Mouse (Mus musculus) intestine, postnatal 0 days (tissue): ENCODE measurements around the gene Syne3. TPM values are rescaled to one million over a fixed set of nuclear protein-coding genes. Genes with fewer than 3 reads are reported as not detected.

ENCODE experiments used
- ATAC-seq: fragments of 200-750 bp; cut with Nextera tagmentation; 2 replicates; pipeline ENCODE4 v1.8.0; 2017; ENCODE audit warnings: mild to moderate bottlenecking, moderate TSS enrichment, moderate library complexity
- H3K27ac ChIP-seq: fragments of 300-500 bp; sonication (generic); 2 replicates; pipeline ENCODE4 v1.5.1; 2014; ENCODE audit warnings: mild to moderate bottlenecking, low read depth, low read length, moderate library complexity
- H3K27me3 ChIP-seq: fragments of 300-500 bp; sonication (generic); replicated peaks from 2 replicates; pipeline ENCODE4 v1.6.1; 2014; ENCODE audit warnings: low read length, mixed read lengths; ENCODE audit not compliant: control insufficient read depth, insufficient read depth
- H3K36me3 ChIP-seq: fragments of 300-500 bp; sonication (generic); 2 replicates; pipeline ENCODE4 v1.6.1; 2014; ENCODE audit warnings: mild to moderate bottlenecking, moderate library complexity; ENCODE audit not compliant: control insufficient read depth, insufficient read depth
- H3K4me1 ChIP-seq: fragments of 300-500 bp; sonication (generic); replicated peaks from 2 replicates; pipeline ENCODE4 v1.6.1; 2014; ENCODE audit warnings: antibody characterized with exemption, low read length, mixed read lengths; ENCODE audit not compliant: control insufficient read depth, insufficient read depth
- H3K4me2 ChIP-seq: fragments of 300-500 bp; sonication (generic); replicated peaks from 2 replicates; pipeline ENCODE4 v1.6.1; 2014; ENCODE audit warnings: low read depth, mild to moderate bottlenecking, moderate library complexity
- H3K4me3 ChIP-seq: fragments of 300-500 bp; sonication (generic); 2 replicates; pipeline ENCODE4 v1.5.1; 2014; ENCODE audit warnings: low read depth, low read length
- H3K9ac ChIP-seq: fragments of 300-500 bp; sonication (generic); 2 replicates; pipeline ENCODE4 v1.6.1; 2014; ENCODE audit warnings: mild to moderate bottlenecking, low read depth, low read length
- H3K9me3 ChIP-seq: fragments of 300-500 bp; sonication (generic); 2 replicates; pipeline ENCODE4 v1.6.1; 2016; ENCODE audit warnings: mixed run types; ENCODE audit not compliant: control insufficient read depth
- CTCF ChIP-seq: sonication (generic); IDR thresholded peaks from 2 replicates; pipeline ENCODE4 v1.5.1; 2016; ENCODE audit warnings: low read depth, mild to moderate bottlenecking, control low read depth, antibody characterized with exemption, moderate library complexity
- WGBS: fragments of 180-500 bp; shearing (Covaris S2); extraction: QIAGEN DNeasy Blood & Tissue Kit; methylation state at CpG from one replicate; pipeline ENCODE4 v1.1.7; 2014; 5-methylcytosine and 5-hydroxymethylcytosine counted together
- polyA plus RNA-seq: library from polyadenylated mRNA; unstranded; fragments of >200 nt; fragmentation: Nextera tagmentation; extraction: Ambion mirVana; gene quantifications from 2 replicates; pipeline ENCODE4 v1.2.1, GENCODE M21; 2015

Gene Syne3
- polyA plus RNA-seq, 1 experiment from 2014 or later: 1.8 TPM

GRCm38 (mm10) chr12:104969177-104969576 is 40.4 kb downstream of the Syne3 start:
- Histone ChIP-seq H3K36me3 (peaks cover 5% of the 10 kb centered on the region; the same call in 1 of the 2 replicates), H3K27me3 (no peaks in the 10 kb centered on the region), H3K4me1 (no peaks in the 10 kb centered on the region), H3K4me2 (no peak overlapping the region), H3K9me3 (no peaks in the 10 kb centered on the region), H3K27ac (no peak overlapping the region), H3K4me3 (no peak overlapping the region), H3K9ac (no peak overlapping the region)
- ATAC-seq: no peak
- no peak for TF ChIP-seq CTCF
- WGBS: 52% methylated on average over 9 of the region's 9 CpGs

- peaks cover 9% of the 10 kb centered on the region; the same call in 1 of the 2 replicates for H3K36me3 ChIP-seq
- TF ChIP-seq CTCF: no peak
- H3K27me3 ChIP-seq: no peaks in the 10 kb centered on the region
- no peak overlapping the region for H3K4me2 ChIP-seq
- H3K27ac ChIP-seq: no peak overlapping the region
- H3K9ac ChIP-seq: no peak overlapping the region
- no peaks in the 10 kb centered on the region for H3K4me1 ChIP-seq
- no peaks in the 10 kb centered on the region for H3K9me3 ChIP-seq
- WGBS: 52% methylated on average over 7 of the region's 7 CpGs
- no peak for ATAC-seq
- H3K4me3 ChIP-seq: no peak overlapping the region
Observed at GRCm38 (mm10) chr12:104964953-104965911, 44.4 kb downstream of the Syne3 start.

- TF ChIP-seq CTCF: no peak
- H3K4me3 ChIP-seq: no peak overlapping the region
- no peak for ATAC-seq
- no peaks in the 10 kb centered on the region for H3K27me3 ChIP-seq
- no peak overlapping the region for H3K27ac ChIP-seq
- H3K9me3 ChIP-seq: no peaks in the 10 kb centered on the region
- no peak overlapping the region for H3K4me2 ChIP-seq
- no peaks in the 10 kb centered on the region for H3K4me1 ChIP-seq
- H3K9ac ChIP-seq: no peak overlapping the region
- peaks cover 4% of the 10 kb centered on the region; the same call in 1 of the 2 replicates for H3K36me3 ChIP-seq
Observed at GRCm38 (mm10) chr12:104960421-104960820, 49.2 kb downstream of the Syne3 start.

GRCm38 (mm10) chr12:104959966-104960365 is 49.6 kb downstream of the Syne3 start:
- H3K4me3 ChIP-seq: no peak overlapping the region
- H3K9ac ChIP-seq: no peak overlapping the region
- no peaks in the 10 kb centered on the region for H3K4me1 ChIP-seq
- no peak for ATAC-seq
- no peaks in the 10 kb centered on the region for H3K9me3 ChIP-seq
- no peak overlapping the region for H3K27ac ChIP-seq
- no peak overlapping the region for H3K4me2 ChIP-seq
- no peaks in the 10 kb centered on the region for H3K27me3 ChIP-seq
- H3K36me3 ChIP-seq: peaks cover 4% of the 10 kb centered on the region; the same call in 1 of the 2 replicates
- no peak for TF ChIP-seq CTCF
- WGBS: 73% methylated on average over 9 of the region's 9 CpGs

- no peak for TF ChIP-seq CTCF
- ATAC-seq: no peak
- no peak overlapping the region for H3K27ac ChIP-seq
- no peak overlapping the region for H3K4me3 ChIP-seq
- no peaks in the 10 kb centered on the region for H3K9me3 ChIP-seq
- 57% methylated on average over 11 of the region's 11 CpGs for WGBS
- no peaks in the 10 kb centered on the region for H3K27me3 ChIP-seq
- no peak overlapping the region for H3K4me2 ChIP-seq
- H3K36me3 ChIP-seq: peaks cover 4% of the 10 kb centered on the region; the same call in 1 of the 2 replicates
- H3K9ac ChIP-seq: no peak overlapping the region
- H3K4me1 ChIP-seq: no peaks in the 10 kb centered on the region
Observed at GRCm38 (mm10) chr12:104958263-104958662, 51.3 kb downstream of the Syne3 start.

- H3K4me3 ChIP-seq: no peak overlapping the region
- H3K4me1 ChIP-seq: no peaks in the 10 kb centered on the region
- no peak overlapping the region for H3K27ac ChIP-seq
- H3K36me3 ChIP-seq: peaks cover 4% of the 10 kb centered on the region; the same call in 1 of the 2 replicates
- no peak overlapping the region for H3K4me2 ChIP-seq
- no peak for TF ChIP-seq CTCF
- no peaks in the 10 kb centered on the region for H3K27me3 ChIP-seq
- no peak for ATAC-seq
- WGBS: 93% methylated on average over 1 of the region's 1 CpGs
- H3K9ac ChIP-seq: no peak overlapping the region
- H3K9me3 ChIP-seq: no peaks in the 10 kb centered on the region
Observed at GRCm38 (mm10) chr12:104957165-104957564, 52.4 kb downstream of the Syne3 start.
